Comparison of ENCODE assay signal across 18 mouse cellular contexts in the genomic region with DNA sequence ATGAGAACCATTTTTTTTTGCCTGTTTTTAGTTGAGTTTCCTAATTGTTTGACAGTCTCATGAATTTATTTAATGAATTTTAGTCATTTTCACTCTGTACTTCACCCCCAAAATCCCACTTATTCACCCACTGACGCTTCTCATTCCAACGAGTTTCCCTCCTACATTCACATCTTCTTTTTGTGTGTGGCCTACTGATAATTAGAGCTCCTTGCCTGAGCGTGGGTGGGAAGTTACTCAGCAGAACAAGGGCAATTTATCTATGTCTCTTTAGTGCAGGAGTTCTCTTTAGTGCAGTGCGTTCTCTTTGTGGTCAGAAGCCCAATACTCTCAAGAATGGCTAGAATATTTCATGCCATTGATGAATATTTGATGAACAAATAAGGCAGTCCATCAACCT.
DNase-seq lines count a peak whose midpoint lies in the region; TF ChIP-seq lines count a peak whose summit lies in the region.
"Had no signal": no experiment of that assay in that cellular context is flagged by ENCODE, and none has a peak within 500 bp of the region (broad histone marks: within the 10 kb centered on the region; RNA-seq: fewer than 3 reads in every experiment).

No protein-coding gene starts in this region.

- no peak for TF ChIP-seq POLR2A in olfactory bulb, adult 2 months (IDR thresholded peaks at IDR 0.05; ENCODE audit: insufficient read depth, low read depth, low read length)

- intact Hi-C loops in left cerebral cortex, postnatal 25 days (cut with DNase I) = no loop called here

- no peak overlapping the region for H3K4me3 ChIP-seq in olfactory bulb, adult 2 months (ENCODE audit: insufficient read depth, low read depth, low read length)
- H3K4me3 ChIP-seq: forebrain, embryonic 10.5 days; forebrain, embryonic 13.5 days; hindbrain, embryonic 12.5 days; hindbrain, embryonic 15.5 days had no signal

- peak; percentile 8 to 62 for DNase-seq in layer of hippocampus, adult 18-20 months (ENCODE audit: low spot score in 2 of 2)
- no peak for DNase-seq in layer of hippocampus, adult 11-12 months (ENCODE audit: low spot score)
- peak; percentile 38 for DNase-seq in left cerebral cortex, adult 11 months (ENCODE audit: low spot score)
- no peak for DNase-seq in left cerebral cortex, postnatal 25 days (ENCODE audit: low spot score in 2 of 2)
- DNase-seq in MEL-GATA-1-ER (ENCODE audit: extremely low read depth, low read depth) = peak; percentile 23
- no peak for DNase-seq in heart, adult 9 months (ENCODE audit: low spot score in 2 of 2)
- DNase-seq: adrenal gland, postnatal 14 days; B cell, adult 2 months; cerebellum, adult 11-12 months; cerebellum, adult 8-10 months; cerebellum, postnatal 14 days; gastrocnemius, postnatal 25 days; heart, adult 18-20 months had no signal

- no peaks in the 10 kb centered on the region for H3K4me1 ChIP-seq in olfactory bulb, adult 2 months (ENCODE audit: control insufficient read depth, insufficient read depth, low read length)
- H3K4me1 ChIP-seq: forebrain, embryonic 10.5 days; forebrain, embryonic 13.5 days; hindbrain, embryonic 12.5 days; hindbrain, embryonic 15.5 days had no signal

- H3K27ac ChIP-seq in olfactory bulb, adult 2 months (ENCODE audit: insufficient read depth, low read depth, low read length) = peak overlapping the region; percentile 87
- H3K27ac ChIP-seq: forebrain, embryonic 10.5 days; forebrain, embryonic 13.5 days; hindbrain, embryonic 12.5 days; hindbrain, embryonic 15.5 days had no signal

- no peak for TF ChIP-seq CTCF in olfactory bulb, adult 2 months (IDR thresholded peaks at IDR 0.05; ENCODE audit: insufficient read depth, low read depth, low read length)

- 30% methylated on average over 4 of the region's 4 CpGs for WGBS in olfactory bulb, adult 2 months

Comparison
In these comparisons a context has a peak if more than half of its experiments do, and no peak if none do; other contexts are left out.
1. DNase-seq: peak in layer of hippocampus, adult 18-20 months (2 of 2), left cerebral cortex, adult 11 months (single experiment) and MEL-GATA-1-ER (single experiment); none in layer of hippocampus, adult 11-12 months (single experiment), left cerebral cortex, postnatal 25 days (0 of 2) and heart, adult 9 months (0 of 2).